Mouse (Mus musculus) limb, embryonic 13.5 days (tissue): ENCODE results near the gene Adcyap1. TPM values are rescaled to one million over a fixed set of nuclear protein-coding genes. Genes with fewer than 3 reads are reported as not detected.
A peak's percentile ranks its signal among the peaks of the same experiment; 100 is the strongest.

Experiments used
- ATAC-seq: fragments of 200-750 bp; cut with Nextera tagmentation; 2 replicates; pipeline ENCODE4 v1.8.0; 2017; ENCODE audit warnings: low read depth, moderate number of reproducible peaks, moderate TSS enrichment; ENCODE audit not compliant: low FRiP score
- H3K27ac ChIP-seq: fragments of 300-500 bp; sonication (generic); 2 replicates; pipeline ENCODE4 v1.5.1; 2015; ENCODE audit warnings: inconsistent platforms, mild to moderate bottlenecking, moderate library complexity
- H3K27me3 ChIP-seq: fragments of 300-500 bp; sonication (generic); 2 replicates; pipeline ENCODE4 v1.6.1; 2015; ENCODE audit warnings: mild to moderate bottlenecking, inconsistent platforms
- H3K36me3 ChIP-seq: fragments of 300-500 bp; sonication (generic); 2 replicates; pipeline ENCODE4 v1.6.1; 2015; ENCODE audit warnings: inconsistent platforms, mild to moderate bottlenecking, moderate library complexity
- H3K4me1 ChIP-seq: fragments of 300-500 bp; sonication (generic); 2 replicates; pipeline ENCODE4 v1.6.1; 2015; ENCODE audit warnings: inconsistent platforms
- H3K4me2 ChIP-seq: fragments of 300-500 bp; sonication (generic); replicated peaks from 2 replicates; pipeline ENCODE4 v1.6.1; 2015; ENCODE audit warnings: inconsistent platforms, mild to moderate bottlenecking, moderate library complexity
- H3K4me3 ChIP-seq: fragments of 300-500 bp; sonication (generic); 2 replicates; pipeline ENCODE4 v1.5.1; 2015; ENCODE audit warnings: moderate library complexity, mild to moderate bottlenecking, inconsistent platforms
- H3K9ac ChIP-seq: fragments of 300-500 bp; sonication (generic); 2 replicates; pipeline ENCODE4 v1.6.1; 2015; ENCODE audit warnings: mild to moderate bottlenecking, inconsistent platforms
- H3K9me3 ChIP-seq: fragments of 300-500 bp; sonication (generic); 2 replicates; pipeline ENCODE4 v1.6.1; 2016; ENCODE audit warnings: inconsistent platforms
- WGBS: fragments of 180-500 bp; shearing (Covaris S2); methylation state at CpG from one replicate; pipeline ENCODE4 v1.1.7; 2015; 5-methylcytosine and 5-hydroxymethylcytosine counted together
- polyA plus RNA-seq: library from polyadenylated mRNA; unstranded; fragments of >200 nt; fragmentation: Nextera tagmentation; extraction: Ambion mirVana; gene quantifications from 2 replicates; pipeline ENCODE4 v1.2.1, GENCODE M21; 2015

Gene Adcyap1
- 1.6 and 1.9 TPM in 2 replicates for polyA plus RNA-seq

DNA sequence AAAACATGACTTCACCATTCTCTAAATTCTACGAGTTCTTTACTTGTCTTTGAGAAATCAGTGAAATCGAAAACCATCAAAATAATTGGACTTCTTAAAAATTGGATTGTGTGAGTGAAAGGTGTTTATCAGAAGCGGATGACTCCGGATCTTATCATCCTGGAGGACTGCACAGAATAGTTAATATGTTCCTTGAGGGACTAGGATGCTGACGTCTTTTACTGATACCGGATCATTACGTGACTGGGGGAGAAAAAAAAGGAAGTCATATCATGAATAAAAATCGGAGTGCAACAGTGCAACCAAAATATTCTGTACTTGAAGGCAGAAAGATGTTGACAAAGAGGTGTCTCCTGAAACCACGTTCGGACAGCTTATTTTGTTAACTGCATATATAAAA lies at the start of gene Adcyap1:
Gene Adcyap1, plus strand, starts transcription at position 301 of the 400 bp plus-strand sequence.
- H3K4me3 ChIP-seq: peak within 1 kb of the TSS; percentile 41; the same call in 1 of the 2 replicates

DNA sequence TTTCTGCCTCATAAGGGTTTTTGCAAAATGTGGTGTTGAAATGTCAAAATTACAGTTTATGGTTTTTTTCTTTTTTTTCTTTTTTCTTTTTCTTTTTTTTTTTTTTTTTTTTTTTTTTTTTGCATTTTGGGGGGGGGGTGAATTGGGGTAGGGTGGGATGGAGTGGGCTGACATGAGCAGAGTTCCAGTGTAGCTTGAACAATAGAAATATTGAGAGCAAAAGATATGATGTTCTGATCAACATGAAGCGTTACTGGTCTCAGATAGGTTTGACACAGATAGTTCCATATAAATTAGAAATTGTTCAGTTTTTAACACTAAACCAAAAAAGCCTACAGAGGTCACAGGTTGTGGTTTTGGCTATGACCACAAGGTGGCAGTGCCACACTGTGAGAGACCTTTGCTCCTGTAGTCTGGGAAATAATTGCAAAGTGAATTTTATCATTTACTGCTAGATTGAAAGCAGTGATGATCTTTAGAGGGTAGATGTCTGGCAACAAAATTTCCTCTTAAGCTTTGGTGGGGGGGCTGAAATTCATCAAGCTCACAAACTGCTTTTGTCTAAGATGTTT lies 40.5 kb upstream of the Adcyap1 start:
- H3K9me3 ChIP-seq: no peaks in the 10 kb centered on the region
- H3K36me3 ChIP-seq: no peaks in the 10 kb centered on the region
- H3K4me1 ChIP-seq: no peaks in the 10 kb centered on the region
- H3K27ac ChIP-seq: no peak overlapping the region
- no peak overlapping the region for H3K4me3 ChIP-seq
- H3K27me3 ChIP-seq: no peaks in the 10 kb centered on the region
- no peak for ATAC-seq
- WGBS: 41% methylated on average over 1 of the region's 1 CpGs
- H3K4me2 ChIP-seq: no peak overlapping the region
- no peak overlapping the region for H3K9ac ChIP-seq

More for the DNA sequence above, at the start of gene Adcyap1:
- H3K4me2 ChIP-seq: peak within 1 kb of the TSS; percentile 25; the same call in 1 of the 2 replicates
- no peaks in the 10 kb centered on the region for H3K9me3 ChIP-seq
- H3K27ac ChIP-seq: no peak within 1 kb of the TSS
- WGBS: 32% methylated on average over 10 of the region's 10 CpGs
- peaks cover 80% of the 10 kb centered on the region for H3K27me3 ChIP-seq
- no peaks in the 10 kb centered on the region for H3K36me3 ChIP-seq
- no peak for ATAC-seq
- H3K4me1 ChIP-seq: peaks cover 35% of the 10 kb centered on the region
- no peak within 1 kb of the TSS for H3K9ac ChIP-seq

DNA sequence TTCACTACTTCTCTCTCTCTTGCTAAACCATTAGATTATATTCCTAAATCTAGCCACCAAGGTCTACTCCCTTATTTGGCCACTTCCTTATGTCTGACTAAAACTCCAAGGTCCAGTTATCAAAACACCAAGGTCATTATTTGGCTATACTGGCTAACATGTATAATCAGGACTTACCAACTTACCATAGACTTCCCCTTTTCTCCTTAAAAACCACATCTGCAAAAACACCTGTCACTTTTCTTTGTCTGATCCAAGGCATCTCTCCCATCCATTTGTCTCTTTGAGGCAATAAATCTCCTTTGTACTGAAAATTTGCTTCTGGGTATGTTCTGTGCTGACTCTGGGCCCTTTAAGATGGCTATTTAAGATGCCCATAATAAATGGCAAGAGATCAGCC lies 29.2 kb upstream of the Adcyap1 start:
- ATAC-seq: no peak
- H3K9me3 ChIP-seq: no peaks in the 10 kb centered on the region
- H3K36me3 ChIP-seq: no peaks in the 10 kb centered on the region
- H3K27me3 ChIP-seq: no peaks in the 10 kb centered on the region
- H3K4me3 ChIP-seq: no peak overlapping the region
- no peak overlapping the region for H3K9ac ChIP-seq
- no peak overlapping the region for H3K4me2 ChIP-seq
- H3K4me1 ChIP-seq: no peaks in the 10 kb centered on the region
- no peak overlapping the region for H3K27ac ChIP-seq

DNA sequence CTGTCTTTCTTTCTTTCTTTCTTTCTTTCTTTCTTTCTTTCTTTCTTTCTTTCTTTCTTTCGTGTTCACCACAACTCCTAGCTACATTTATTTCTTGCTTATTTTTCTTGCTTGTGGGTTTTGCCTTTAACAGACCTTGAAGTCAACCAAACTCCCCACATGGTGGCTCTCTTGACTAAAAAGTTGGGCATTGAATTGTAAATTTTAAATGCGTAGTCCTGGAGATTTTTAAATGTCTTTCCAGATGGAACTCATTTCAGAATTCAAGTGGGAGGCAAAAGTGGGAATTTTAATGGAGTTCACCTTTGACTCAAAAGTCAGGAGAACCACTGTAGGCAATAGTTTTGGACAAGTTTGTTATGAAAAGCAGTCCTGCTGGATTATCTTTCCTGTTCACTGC lies 2.0 kb upstream of the Adcyap1 start:
- no peak overlapping the region for H3K9ac ChIP-seq
- H3K27me3 ChIP-seq: peaks cover 61% of the 10 kb centered on the region
- H3K4me2 ChIP-seq: no peak overlapping the region
- 33% methylated on average over 2 of the region's 2 CpGs for WGBS
- H3K36me3 ChIP-seq: no peaks in the 10 kb centered on the region
- H3K4me3 ChIP-seq: no peak overlapping the region
- H3K9me3 ChIP-seq: no peaks in the 10 kb centered on the region
- ATAC-seq: no peak
- H3K27ac ChIP-seq: no peak overlapping the region
- H3K4me1 ChIP-seq: peaks cover 16% of the 10 kb centered on the region

DNA sequence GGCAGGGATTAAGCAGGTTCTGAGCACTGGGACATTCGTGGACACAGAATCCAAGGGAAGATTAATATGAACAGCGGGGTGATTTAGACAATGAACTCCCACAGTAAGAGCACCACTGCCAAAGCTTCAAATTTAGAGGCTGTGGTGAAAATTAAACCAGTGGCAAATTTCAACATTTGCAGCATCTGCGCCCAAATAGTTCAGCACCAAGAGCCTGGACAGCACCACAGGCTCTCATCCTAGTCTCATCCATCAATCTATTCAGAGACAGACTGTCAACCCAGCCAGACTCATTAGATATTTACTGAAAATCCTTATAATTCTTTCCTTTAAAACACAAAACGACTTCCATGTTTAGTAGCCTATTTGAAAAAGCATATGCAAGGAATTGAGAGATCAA lies 604 bp upstream of the Adcyap1 start:
- WGBS: 13% methylated on average over 4 of the region's 4 CpGs
- H3K9ac ChIP-seq: no peak overlapping the region
- no peak overlapping the region for H3K27ac ChIP-seq
- H3K4me2 ChIP-seq: no peak overlapping the region
- ATAC-seq: no peak
- peaks cover 75% of the 10 kb centered on the region for H3K27me3 ChIP-seq
- H3K4me1 ChIP-seq: peaks cover 30% of the 10 kb centered on the region
- H3K9me3 ChIP-seq: no peaks in the 10 kb centered on the region
- no peaks in the 10 kb centered on the region for H3K36me3 ChIP-seq
- H3K4me3 ChIP-seq: no peak overlapping the region

DNA sequence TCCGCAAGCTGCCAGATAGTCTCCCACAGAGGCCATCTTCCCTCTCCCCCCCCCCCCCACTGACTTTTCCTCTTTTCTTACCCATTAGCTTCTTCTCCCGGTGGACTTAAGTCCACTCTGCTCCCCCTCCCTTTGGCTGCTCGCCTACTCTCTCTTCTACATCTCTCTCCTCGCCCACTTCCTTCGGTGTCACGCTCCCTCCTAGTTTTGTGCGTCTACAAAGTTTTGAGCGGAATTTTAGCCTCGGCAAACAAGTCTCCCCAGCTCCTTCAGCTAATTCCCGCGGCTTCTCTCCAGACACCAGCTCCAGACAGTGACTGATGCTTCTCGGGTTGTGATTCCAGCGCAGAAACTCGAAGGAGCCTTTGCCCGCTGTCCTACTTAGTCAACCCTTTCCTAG lies 401 bp downstream of the Adcyap1 start:
- no peak overlapping the region for H3K9ac ChIP-seq
- H3K27ac ChIP-seq: no peak overlapping the region
- H3K36me3 ChIP-seq: no peaks in the 10 kb centered on the region
- H3K4me2 ChIP-seq: peak overlapping the region; percentile 25; the same call in 1 of the 2 replicates
- H3K4me1 ChIP-seq: peaks cover 36% of the 10 kb centered on the region
- H3K4me3 ChIP-seq: peak overlapping the region; percentile 11; the same call in 1 of the 2 replicates
- no peak for ATAC-seq
- H3K27me3 ChIP-seq: peaks cover 83% of the 10 kb centered on the region
- under 1% methylated on average over 15 of the region's 15 CpGs for WGBS
- H3K9me3 ChIP-seq: no peaks in the 10 kb centered on the region

DNA sequence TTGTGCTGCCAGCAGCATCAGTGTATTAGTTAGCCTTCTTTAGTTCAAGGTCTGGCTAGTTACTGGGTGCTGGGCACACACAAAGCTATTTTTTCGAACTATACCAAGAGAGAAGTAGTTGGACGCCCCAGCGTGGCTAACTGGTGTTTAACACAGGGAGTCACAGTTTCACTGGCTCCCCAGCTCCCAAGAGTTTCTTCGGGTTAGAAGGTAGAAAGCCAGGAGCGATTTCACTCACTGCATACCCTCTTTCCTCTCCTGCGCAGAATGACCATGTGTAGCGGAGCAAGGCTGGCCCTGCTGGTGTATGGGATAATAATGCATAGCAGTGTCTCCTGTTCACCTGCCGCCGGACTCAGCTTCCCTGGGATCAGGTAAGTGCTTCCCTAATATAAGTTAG lies 930 bp downstream of the Adcyap1 start:
- Histone ChIP-seq H3K27ac (no peak overlapping the region), H3K36me3 (no peaks in the 10 kb centered on the region), H3K4me1 (peaks cover 36% of the 10 kb centered on the region), H3K9me3 (no peaks in the 10 kb centered on the region), H3K4me3 (peak overlapping the region; percentile 41; the same call in 1 of the 2 replicates), H3K4me2 (no peak overlapping the region), H3K9ac (no peak overlapping the region), H3K27me3 (peaks cover 85% of the 10 kb centered on the region)
- ATAC-seq: no peak
- WGBS: 3% methylated on average over 9 of the region's 9 CpGs

DNA sequence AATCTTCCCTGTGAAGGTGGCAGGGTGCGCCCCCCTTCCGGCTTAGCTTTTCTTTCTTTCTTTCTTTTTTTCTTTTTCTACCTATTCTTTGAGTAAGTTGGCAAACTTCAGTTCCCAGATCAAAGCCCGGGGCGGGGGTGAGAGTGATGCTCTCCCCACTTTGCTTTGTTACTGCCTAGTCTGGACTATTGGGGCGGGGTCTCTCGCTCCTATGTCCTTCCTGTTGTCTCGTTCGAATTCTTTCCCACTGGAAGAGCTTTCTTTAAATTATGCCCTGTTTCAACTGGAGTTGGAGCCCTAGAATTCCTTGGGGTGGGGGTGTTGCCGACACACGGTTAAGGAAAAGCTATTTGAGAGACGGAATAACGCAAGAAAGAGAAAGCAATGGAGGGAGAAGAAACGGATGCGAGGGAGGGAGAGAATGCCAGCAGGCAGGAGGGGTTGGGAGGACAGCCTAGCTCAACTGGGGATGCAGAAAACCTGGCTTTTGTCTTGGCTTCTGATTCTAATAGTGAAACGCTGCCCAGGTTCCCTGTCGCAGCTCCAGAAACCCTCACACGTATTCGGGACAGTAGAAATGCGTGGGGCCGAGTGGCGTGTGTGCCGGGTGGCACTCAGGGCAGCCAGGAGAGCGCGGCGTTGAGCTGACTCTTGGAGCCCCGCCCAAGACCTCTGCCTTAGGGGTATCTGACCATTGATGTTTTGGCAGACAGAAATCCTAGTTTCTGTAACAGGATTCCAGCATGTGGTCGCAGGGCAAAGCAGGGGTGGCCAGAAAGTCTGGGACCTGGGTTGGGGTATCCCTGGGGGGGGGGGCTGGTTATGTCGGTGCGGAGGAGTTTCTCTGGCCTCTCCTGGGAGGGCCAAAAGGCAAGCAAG lies 1.8 kb downstream of the Adcyap1 start:
- no peak for ATAC-seq
- Histone ChIP-seq H3K36me3 (no peaks in the 10 kb centered on the region), H3K9me3 (no peaks in the 10 kb centered on the region), H3K4me3 (peak overlapping the region; percentile 41), H3K9ac (no peak overlapping the region), H3K4me1 (peaks cover 36% of the 10 kb centered on the region), H3K27me3 (peaks cover 88% of the 10 kb centered on the region), H3K4me2 (peak overlapping the region; percentile 70), H3K27ac (no peak overlapping the region)
- under 1% methylated on average over 29 of the region's 29 CpGs for WGBS

DNA sequence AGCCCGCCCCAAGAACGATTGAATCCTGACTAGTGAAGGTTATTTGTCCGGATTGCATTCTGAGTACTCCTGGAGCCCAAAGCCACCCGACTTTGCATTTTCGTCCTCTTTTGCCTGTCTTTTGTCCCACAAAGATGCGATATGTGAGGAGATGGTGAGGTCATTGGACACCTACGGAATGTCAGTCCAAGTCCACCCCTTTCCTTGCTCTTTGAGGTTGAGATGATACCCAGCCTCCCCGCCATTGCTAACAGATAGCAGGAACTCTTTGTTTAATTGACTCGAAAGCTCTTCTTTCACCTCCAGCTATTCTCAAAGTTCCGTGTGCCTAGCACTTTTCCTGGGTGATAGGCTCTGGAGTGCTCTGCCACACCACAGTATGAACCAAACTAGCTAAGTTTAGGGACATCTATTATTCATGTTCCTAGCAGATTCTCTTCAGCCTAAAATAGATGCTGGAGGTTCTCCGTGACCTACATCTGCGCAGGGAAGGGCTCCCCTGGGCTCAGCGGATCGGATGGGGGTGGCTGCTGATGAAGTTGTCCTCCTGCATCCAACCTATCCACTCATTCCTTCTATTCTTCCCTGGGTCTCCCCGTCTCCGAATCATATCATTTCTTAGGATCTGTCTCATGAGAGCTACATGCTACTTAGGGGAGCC lies 2.6 kb downstream of the Adcyap1 start:
- 2% methylated on average over 16 of the region's 16 CpGs for WGBS
- Histone ChIP-seq H3K9me3 (no peaks in the 10 kb centered on the region), H3K36me3 (no peaks in the 10 kb centered on the region), H3K4me1 (peaks cover 36% of the 10 kb centered on the region), H3K27ac (no peak overlapping the region), H3K9ac (peak overlapping the region; percentile 25; the same call in 1 of the 2 replicates), H3K4me2 (peak overlapping the region; percentile 70), H3K27me3 (peaks cover 85% of the 10 kb centered on the region), H3K4me3 (peak overlapping the region; percentile 41)
- no peak for ATAC-seq

DNA sequence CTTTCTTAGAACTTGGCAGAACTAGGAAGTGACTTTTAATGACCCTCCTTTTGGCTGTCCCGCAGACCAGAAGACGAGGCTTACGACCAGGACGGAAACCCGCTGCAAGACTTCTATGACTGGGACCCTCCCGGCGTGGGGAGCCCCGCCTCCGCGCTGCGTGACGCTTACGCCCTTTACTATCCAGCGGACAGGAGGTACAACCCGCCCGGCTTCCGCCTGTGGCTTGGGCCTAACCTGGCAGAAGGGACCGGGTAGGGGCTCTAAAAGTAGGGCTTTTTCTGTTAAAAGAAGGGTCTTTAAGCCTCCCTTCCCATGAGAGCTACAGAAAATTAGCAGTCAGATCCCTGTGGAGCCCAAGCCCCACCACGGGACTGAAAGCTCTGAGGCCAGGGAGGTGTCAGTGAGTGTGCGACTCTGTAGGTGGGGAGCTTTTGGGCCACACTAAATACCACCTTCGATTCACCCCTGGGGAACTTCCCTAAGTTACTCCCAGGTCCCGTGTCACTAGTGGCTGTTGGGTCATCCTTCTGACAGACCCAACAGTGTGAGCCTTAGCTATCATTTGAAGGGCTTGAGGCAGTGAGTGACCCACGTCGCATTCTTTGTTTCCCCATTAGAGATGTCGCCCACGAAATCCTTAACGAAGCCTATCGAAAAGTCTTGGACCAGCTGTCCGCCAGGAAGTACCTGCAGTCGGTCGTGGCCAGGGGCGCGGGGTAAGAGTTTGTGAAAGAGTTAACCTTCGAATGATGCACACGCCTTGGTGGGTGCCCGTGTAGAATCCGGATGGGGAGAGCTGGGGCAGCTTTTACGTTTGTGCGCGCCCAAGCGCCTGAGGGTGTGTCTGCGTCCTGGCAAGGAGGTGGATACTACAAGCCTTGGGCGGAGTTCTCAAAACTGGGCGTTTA lies 3.6 kb downstream of the Adcyap1 start:
- under 1% methylated on average over 44 of the region's 44 CpGs for WGBS
- Histone ChIP-seq H3K4me1 (peaks cover 36% of the 10 kb centered on the region), H3K9ac (peak overlapping the region; percentile 39; the same call in 1 of the 2 replicates), H3K9me3 (no peaks in the 10 kb centered on the region), H3K4me2 (peak overlapping the region; percentile 70), H3K36me3 (no peaks in the 10 kb centered on the region), H3K27ac (no peak overlapping the region), H3K4me3 (peak overlapping the region; percentile 41), H3K27me3 (peaks cover 82% of the 10 kb centered on the region)
- ATAC-seq: peak; percentile 78; the same call in 1 of the 2 replicates
